Mouse (Mus musculus) heart, adult 2 months (tissue): Measurements from ENCODE around the gene Cyp4f18.

ENCODE experiments used
- CTCF ChIP-seq: fragments of 200-600 bp; IDR thresholded peaks from 2 replicates; pipeline ENCODE4 v1.8.1; 2022; ENCODE audit warnings: antibody characterized with exemption, mild to moderate bottlenecking, moderate library complexity
- EP300 ChIP-seq: fragments of 200-500 bp; IDR thresholded peaks from 2 replicates; pipeline ENCODE4 v1.6.1; 2011; ENCODE audit warnings: low read depth, low read length, control low read depth; ENCODE audit not compliant: insufficient read depth
- POLR2A ChIP-seq: fragments of 200-500 bp; IDR thresholded peaks from 2 replicates; pipeline ENCODE4 v1.6.1; 2011; ENCODE audit warnings: mild to moderate bottlenecking, low read depth, low read length, control low read depth; ENCODE audit not compliant: insufficient read depth

DNA sequence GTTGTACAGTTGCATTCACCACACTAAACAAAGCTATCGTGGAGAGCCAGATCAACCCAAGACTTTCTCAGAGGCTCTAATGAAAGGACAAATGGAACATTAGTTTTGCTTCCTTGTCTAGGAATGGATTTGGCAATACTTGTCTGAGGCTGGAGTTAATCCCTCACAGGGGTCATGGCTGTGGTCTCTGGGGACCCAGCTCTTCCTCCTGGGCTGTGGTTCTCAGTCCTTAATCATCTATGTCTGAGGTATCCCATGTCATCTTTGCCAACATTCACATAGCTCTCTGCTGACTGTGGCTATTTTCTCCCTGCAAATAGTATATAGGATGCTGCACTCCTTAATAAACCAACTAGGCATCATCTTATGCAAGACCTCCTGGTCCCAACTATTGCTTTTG is 67.7 kb downstream of the Cyp4f18 start:
- TF ChIP-seq POLR2A (no peak), EP300 (no peak), CTCF (no peak)
